Mouse (Mus musculus): Measurements from ENCODE around the gene Srrm3. TPM values are rescaled to one million over a fixed set of nuclear protein-coding genes. Genes with fewer than 3 reads are reported as not detected.

Srrm3 gene
- polyA plus RNA-seq, 1 experiment, result not detected

GRCm38 (mm10) chr5:135879449-135880158, 72.9 kb downstream of the Srrm3 start:
- no peak for TF ChIP-seq GATA1 (IDR thresholded peaks at IDR 0.05; ENCODE audit: low read length)

DNA sequence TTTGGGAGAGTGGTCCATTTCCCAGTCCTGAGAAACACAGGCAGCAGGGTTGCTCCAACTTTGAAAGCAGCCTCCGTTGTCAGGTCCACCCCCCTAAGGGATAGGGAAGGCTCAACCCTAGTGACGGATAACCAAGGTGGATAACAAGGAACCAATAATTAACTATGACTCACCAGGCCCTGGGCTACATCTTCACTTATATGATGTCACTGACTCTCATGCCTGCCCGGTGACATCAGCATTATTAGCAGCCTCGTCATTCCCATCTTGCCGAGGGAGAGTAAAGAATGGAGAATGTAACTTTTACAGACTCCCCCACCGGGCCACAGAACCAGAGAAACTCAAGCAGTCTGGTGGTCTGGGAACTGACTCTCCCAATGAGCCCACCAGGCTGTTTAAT, 78.0 kb downstream of the Srrm3 start:
- TF ChIP-seq GATA1 (IDR thresholded peaks at IDR 0.05; ENCODE audit: low read length), result no peak

GRCm38 (mm10) chr5:135887675-135888102, 81.0 kb downstream of the Srrm3 start, which contains the start of gene Hspb1:
TSS of gene Hspb1 (plus strand) at chr5:135887919.
- no peak for TF ChIP-seq GATA1 (IDR thresholded peaks at IDR 0.05; ENCODE audit: low read length)

DNA sequence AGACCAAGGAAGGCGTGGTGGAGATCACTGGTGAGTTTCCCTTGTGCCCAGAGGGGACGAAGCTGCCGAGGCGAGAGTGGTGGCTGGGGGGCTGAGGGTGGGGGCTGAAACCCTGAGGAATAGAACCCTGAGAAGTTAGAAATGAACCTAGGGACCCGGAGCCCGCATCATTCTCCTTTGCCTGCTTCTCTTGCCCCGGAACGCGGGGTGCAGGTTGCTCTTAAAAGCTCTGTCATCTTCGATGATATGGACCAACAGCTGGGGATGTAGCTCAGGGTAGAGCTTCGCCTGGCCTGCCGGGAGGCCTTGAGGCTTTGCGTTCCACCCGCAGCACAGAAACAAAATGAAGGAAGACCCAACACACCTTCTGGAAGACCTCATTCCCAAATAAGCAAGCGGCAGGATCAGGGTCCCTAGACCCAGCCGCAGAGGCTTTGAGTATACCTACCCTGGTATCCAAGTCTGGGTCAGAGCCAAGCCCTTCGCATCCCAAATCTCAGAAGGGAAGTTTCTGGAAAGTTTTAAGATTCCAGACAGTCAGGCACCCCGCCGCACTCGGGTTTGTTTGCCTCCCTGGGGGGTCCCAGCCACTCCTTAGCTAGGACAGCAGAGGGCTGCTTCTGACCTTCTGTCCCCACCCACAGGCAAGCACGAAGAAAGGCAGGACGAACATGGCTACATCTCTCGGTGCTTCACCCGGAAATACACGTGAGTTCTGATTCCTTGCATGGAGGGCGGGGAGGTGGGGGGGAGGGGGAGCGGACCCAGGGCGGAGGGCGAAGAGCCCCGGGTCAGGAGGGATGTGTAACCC, 81.9 kb downstream of the Srrm3 start:
- no peak for TF ChIP-seq GATA1 (IDR thresholded peaks at IDR 0.05; ENCODE audit: low read length)

- TF ChIP-seq GATA1 (IDR thresholded peaks at IDR 0.05; ENCODE audit: low read length), result no peak
Observed at GRCm38 (mm10) chr5:135890323-135890722, 83.6 kb downstream of the Srrm3 start.

GRCm38 (mm10) chr5:135890920-135891319, 84.2 kb downstream of the Srrm3 start:
- no peak for TF ChIP-seq GATA1 (IDR thresholded peaks at IDR 0.05; ENCODE audit: low read length)

- no peak for TF ChIP-seq GATA1 (IDR thresholded peaks at IDR 0.05; ENCODE audit: low read length)
Observed at GRCm38 (mm10) chr5:135892589-135893351, 86.1 kb downstream of the Srrm3 start.

- TF ChIP-seq GATA1 (IDR thresholded peaks at IDR 0.05; ENCODE audit: low read length), result no peak
Observed at GRCm38 (mm10) chr5:135894958-135895357, 88.3 kb downstream of the Srrm3 start.

GRCm38 (mm10) chr5:135898028-135898427, 91.3 kb downstream of the Srrm3 start:
- no peak for TF ChIP-seq GATA1 (IDR thresholded peaks at IDR 0.05; ENCODE audit: low read length)

GRCm38 (mm10) chr5:135898995-135899394, 92.3 kb downstream of the Srrm3 start:
- TF ChIP-seq GATA1 (IDR thresholded peaks at IDR 0.05; ENCODE audit: low read length), result no peak

- no peak for TF ChIP-seq GATA1 (IDR thresholded peaks at IDR 0.05; ENCODE audit: low read length)
Observed at GRCm38 (mm10) chr5:135899833-135900232, 93.1 kb downstream of the Srrm3 start.

GRCm38 (mm10) chr5:135900701-135901100, 94.0 kb downstream of the Srrm3 start:
- TF ChIP-seq GATA1 (IDR thresholded peaks at IDR 0.05; ENCODE audit: low read length), result no peak

DNA sequence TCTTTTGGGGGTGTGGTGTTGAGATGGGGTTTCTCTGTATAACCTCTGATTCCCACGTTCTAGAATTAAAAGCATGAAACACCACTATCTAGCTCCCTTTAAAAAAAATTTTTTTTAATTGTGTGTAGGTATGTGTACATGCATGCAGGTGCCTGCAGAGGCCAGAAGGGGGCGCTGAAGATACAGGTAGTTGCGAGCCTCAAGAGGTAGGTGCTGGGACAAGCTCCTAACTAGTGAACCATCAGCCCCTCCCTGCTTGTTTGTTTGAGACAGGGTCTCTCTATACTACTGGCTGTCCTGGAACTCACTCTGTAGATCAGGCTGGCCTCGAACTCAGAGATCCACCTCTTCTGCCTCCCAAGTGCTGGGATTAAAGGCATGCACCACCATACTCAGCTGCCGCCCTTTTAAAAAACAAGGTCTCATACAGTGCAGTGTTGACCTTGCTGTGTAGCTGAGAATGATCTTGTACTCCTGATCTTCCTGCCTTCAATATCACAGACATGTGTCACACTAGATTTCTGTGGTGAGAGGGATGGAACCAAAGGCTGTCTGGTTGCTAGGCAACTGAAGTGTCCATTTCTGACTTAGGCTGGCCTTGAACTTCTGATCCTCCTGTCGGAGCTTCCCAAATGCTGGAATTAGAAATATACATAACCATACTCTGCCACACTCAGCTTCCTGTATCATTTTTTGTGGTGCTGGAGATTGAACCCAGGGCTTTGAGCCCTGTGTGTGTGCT, 94.8 kb downstream of the Srrm3 start:
- no peak for TF ChIP-seq GATA1 (IDR thresholded peaks at IDR 0.05; ENCODE audit: low read length)

DNA sequence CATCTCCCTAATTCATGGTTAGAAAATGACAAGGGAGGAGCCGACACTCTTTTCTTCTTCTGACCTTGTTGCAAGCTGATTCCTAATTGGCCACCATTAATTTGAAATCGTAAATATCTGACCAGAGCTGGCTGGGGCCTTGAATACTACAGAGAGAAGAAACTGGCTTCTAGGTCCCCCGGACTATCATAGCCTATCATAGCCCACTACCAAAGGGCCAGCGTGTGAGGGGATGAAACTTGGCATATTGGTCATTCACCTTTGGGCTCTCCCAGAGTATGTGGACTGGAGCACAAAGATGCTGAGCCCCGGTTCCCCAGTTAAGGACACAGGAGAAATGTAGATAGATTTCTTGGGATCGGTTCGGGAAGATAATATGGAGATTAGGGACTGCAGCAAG, 96.4 kb downstream of the Srrm3 start:
- TF ChIP-seq GATA1 (IDR thresholded peaks at IDR 0.05; ENCODE audit: low read length), result no peak

- TF ChIP-seq GATA1 (IDR thresholded peaks at IDR 0.05; ENCODE audit: low read length), result no peak
Observed at GRCm38 (mm10) chr5:135903551-135904151, 97.0 kb downstream of the Srrm3 start.

All from G1E-ER4 (cell line).